Mouse (Mus musculus): ENCODE data around the gene Anapc1. TPM values are rescaled to one million over a fixed set of nuclear protein-coding genes. Genes with fewer than 3 reads are reported as not detected.
A peak's percentile ranks its signal among the peaks of the same experiment; 100 is the strongest.

Gene Anapc1
- polyA plus RNA-seq, 1 experiment from 2014 or later, result 27.4 TPM

- Histone ChIP-seq H3K36me3 (ENCODE audit: insufficient read depth, low read length) (no peaks in the 10 kb centered on the region), H3K27me3 (ENCODE audit: insufficient read depth, low read length) (no peaks in the 10 kb centered on the region), H3K4me2 (ENCODE audit: low read length) (peak overlapping the region; percentile 75), H3K9me3 (replicated peaks; ENCODE audit: low read length) (no peaks in the 10 kb centered on the region), H3K9ac (ENCODE audit: low read depth, low read length) (peak overlapping the region; percentile 76), H3K4me3 (replicated peaks; ENCODE audit: low read depth, low read length) (peak overlapping the region; percentile 75), H3K4me1 (replicated peaks; ENCODE audit: insufficient read depth, low read length) (no peaks in the 10 kb centered on the region), H3K27ac (peak overlapping the region; percentile 94)
- ATAC-seq (replicated peaks; ENCODE audit: low FRiP score, low read depth) (peak; percentile 31), DNase-seq (ENCODE audit: low spot score) (peak; percentile 75)
- under 1% methylated on average over 24 of the region's 24 CpGs for WGBS
- no peak for TF ChIP-seq CTCF (IDR thresholded peaks at IDR 0.05; ENCODE audit: low read depth)
Measured at GRCm38 (mm10) chr2:128699201-128699885, 12.2 kb upstream of the Anapc1 start.

- peak; percentile 5; the same call in 1 of the 2 replicates for TF ChIP-seq CTCF (IDR thresholded peaks at IDR 0.05; ENCODE audit: low read depth)
- Histone ChIP-seq H3K36me3 (ENCODE audit: insufficient read depth, low read length) (no peaks in the 10 kb centered on the region), H3K27ac (peak within 1 kb of the TSS; percentile 94), H3K9ac (ENCODE audit: low read depth, low read length) (peak within 1 kb of the TSS; percentile 76), H3K4me2 (ENCODE audit: low read length) (peak within 1 kb of the TSS; percentile 75), H3K4me1 (replicated peaks; ENCODE audit: insufficient read depth, low read length) (no peaks in the 10 kb centered on the region), H3K27me3 (ENCODE audit: insufficient read depth, low read length) (no peaks in the 10 kb centered on the region), H3K4me3 (replicated peaks; ENCODE audit: low read depth, low read length) (peak within 1 kb of the TSS; percentile 75), H3K9me3 (replicated peaks; ENCODE audit: low read length) (no peaks in the 10 kb centered on the region)
- peak; percentile 93 for ATAC-seq (replicated peaks; ENCODE audit: low FRiP score, low read depth)
- DNase-seq (ENCODE audit: low spot score), result peak; percentile 97
- under 1% methylated on average over 30 of the region's 30 CpGs for WGBS
Measured at GRCm38 (mm10) chr2:128698693-128699181, 11.5 kb upstream of the Anapc1 start, which contains the start of gene Mertk. TSS of gene Mertk (plus strand) at chr2:128698956.

GRCm38 (mm10) chr2:128698140-128698692, 11.0 kb upstream of the Anapc1 start:
- Histone ChIP-seq H3K4me1 (replicated peaks; ENCODE audit: insufficient read depth, low read length) (no peaks in the 10 kb centered on the region), H3K9ac (ENCODE audit: low read depth, low read length) (peak overlapping the region; percentile 76), H3K27ac (peak overlapping the region; percentile 94), H3K4me2 (ENCODE audit: low read length) (peak overlapping the region; percentile 75), H3K27me3 (ENCODE audit: insufficient read depth, low read length) (no peaks in the 10 kb centered on the region), H3K9me3 (replicated peaks; ENCODE audit: low read length) (no peaks in the 10 kb centered on the region), H3K4me3 (replicated peaks; ENCODE audit: low read depth, low read length) (peak overlapping the region; percentile 75), H3K36me3 (ENCODE audit: insufficient read depth, low read length) (no peaks in the 10 kb centered on the region)
- peak; percentile 92 for TF ChIP-seq CTCF (IDR thresholded peaks at IDR 0.05; ENCODE audit: low read depth)
- WGBS, result under 1% methylated on average over 14 of the region's 14 CpGs
- ATAC-seq (replicated peaks; ENCODE audit: low FRiP score, low read depth) (peak; percentile 87), DNase-seq (ENCODE audit: low spot score) (peak; percentile 96)

- no peak for DNase-seq (ENCODE audit: low spot score)
- no peaks in the 10 kb centered on the region for H3K9me3 ChIP-seq (replicated peaks; ENCODE audit: low read length)
- peak overlapping the region; percentile 94; the same call in 1 of the 2 replicates for H3K27ac ChIP-seq
- H3K36me3 ChIP-seq (ENCODE audit: insufficient read depth, low read length), result no peaks in the 10 kb centered on the region
- WGBS, result 42% methylated on average over 5 of the region's 5 CpGs
- no peak overlapping the region for H3K4me3 ChIP-seq (replicated peaks; ENCODE audit: low read depth, low read length)
- no peaks in the 10 kb centered on the region for H3K4me1 ChIP-seq (replicated peaks; ENCODE audit: insufficient read depth, low read length)
- peak overlapping the region; percentile 76; the same call in 1 of the 2 replicates for H3K9ac ChIP-seq (ENCODE audit: low read depth, low read length)
- TF ChIP-seq CTCF (IDR thresholded peaks at IDR 0.05; ENCODE audit: low read depth), result no peak
- H3K4me2 ChIP-seq (ENCODE audit: low read length), result peak overlapping the region; percentile 75; the same call in 1 of the 2 replicates
- H3K27me3 ChIP-seq (ENCODE audit: insufficient read depth, low read length), result no peaks in the 10 kb centered on the region
- no peak for ATAC-seq (replicated peaks; ENCODE audit: low FRiP score, low read depth)
Measured at GRCm38 (mm10) chr2:128697566-128697965, 10.4 kb upstream of the Anapc1 start.

- Histone ChIP-seq H3K9ac (ENCODE audit: low read depth, low read length) (no peak overlapping the region), H3K36me3 (ENCODE audit: insufficient read depth, low read length) (no peaks in the 10 kb centered on the region), H3K4me2 (ENCODE audit: low read length) (no peak overlapping the region), H3K9me3 (replicated peaks; ENCODE audit: low read length) (no peaks in the 10 kb centered on the region), H3K4me1 (replicated peaks; ENCODE audit: insufficient read depth, low read length) (no peaks in the 10 kb centered on the region), H3K27me3 (ENCODE audit: insufficient read depth, low read length) (no peaks in the 10 kb centered on the region), H3K27ac (no peak overlapping the region), H3K4me3 (replicated peaks; ENCODE audit: low read depth, low read length) (no peak overlapping the region)
- ATAC-seq (replicated peaks; ENCODE audit: low FRiP score, low read depth) (no peak), DNase-seq (ENCODE audit: low spot score) (no peak)
- 92% methylated on average over 1 of the region's 1 CpGs for WGBS
- TF ChIP-seq CTCF (IDR thresholded peaks at IDR 0.05; ENCODE audit: low read depth), result no peak
Measured at GRCm38 (mm10) chr2:128697047-128697446, 9.9 kb upstream of the Anapc1 start.

GRCm38 (mm10) chr2:128696426-128696825, 9.2 kb upstream of the Anapc1 start:
- H3K4me2 ChIP-seq (ENCODE audit: low read length), result no peak overlapping the region
- TF ChIP-seq CTCF (IDR thresholded peaks at IDR 0.05; ENCODE audit: low read depth), result no peak
- no peak overlapping the region for H3K27ac ChIP-seq
- DNase-seq (ENCODE audit: low spot score), result no peak
- no peaks in the 10 kb centered on the region for H3K27me3 ChIP-seq (ENCODE audit: insufficient read depth, low read length)
- no peaks in the 10 kb centered on the region for H3K9me3 ChIP-seq (replicated peaks; ENCODE audit: low read length)
- no peak overlapping the region for H3K9ac ChIP-seq (ENCODE audit: low read depth, low read length)
- H3K36me3 ChIP-seq (ENCODE audit: insufficient read depth, low read length), result no peaks in the 10 kb centered on the region
- WGBS, result 60% methylated on average over 3 of the region's 3 CpGs
- ATAC-seq (replicated peaks; ENCODE audit: low FRiP score, low read depth), result no peak
- no peaks in the 10 kb centered on the region for H3K4me1 ChIP-seq (replicated peaks; ENCODE audit: insufficient read depth, low read length)
- no peak overlapping the region for H3K4me3 ChIP-seq (replicated peaks; ENCODE audit: low read depth, low read length)
